Mouse (Mus musculus) kidney, postnatal 10 days (tissue): ENCODE measurements at regions not wholly inside any gene's neighbourhood (a gene's known extent, or its start where the extent isn't known, plus 50 kb on each side); places are given as distances from the start of the nearest gene placed in this dataset.

ENCODE experiments used
- DNase-seq: peaks from one replicate; pipeline ENCODE4 v3.0.0; 2021; ENCODE audit warnings: mixed read lengths

GRCm38 (mm10) chr8:89310696-89311214 is 266.8 kb upstream of the Sall1 start:
- DNase-seq, result no peak

GRCm38 (mm10) chr8:89309591-89309990 is 265.6 kb upstream of the Sall1 start:
- DNase-seq, result no peak

- DNase-seq, result no peak
Observed at GRCm38 (mm10) chr8:89308950-89309349, 265.0 kb upstream of the Sall1 start.

GRCm38 (mm10) chr8:89308532-89308931 is 264.6 kb upstream of the Sall1 start:
- no peak for DNase-seq

GRCm38 (mm10) chr8:89307601-89308000 is 263.6 kb upstream of the Sall1 start:
- DNase-seq, result no peak

GRCm38 (mm10) chr8:89307085-89307484 is 263.1 kb upstream of the Sall1 start:
- no peak for DNase-seq

- no peak for DNase-seq
Observed at GRCm38 (mm10) chr8:89304116-89304515, 260.2 kb upstream of the Sall1 start.

- DNase-seq, result no peak
Observed at GRCm38 (mm10) chr8:89303326-89303725, 259.4 kb upstream of the Sall1 start.

- DNase-seq, result no peak
Observed at GRCm38 (mm10) chr8:89299637-89300036, 255.7 kb upstream of the Sall1 start.

GRCm38 (mm10) chr8:89295686-89296085 is 251.7 kb upstream of the Sall1 start:
- DNase-seq, result no peak

- no peak for DNase-seq
Observed at GRCm38 (mm10) chr8:89289017-89289416, 245.1 kb upstream of the Sall1 start.

- DNase-seq, result peak; percentile 50
Observed at GRCm38 (mm10) chr8:89284871-89285564, 241.1 kb upstream of the Sall1 start.

GRCm38 (mm10) chr8:89283105-89284096 is 239.4 kb upstream of the Sall1 start:
- no peak for DNase-seq

GRCm38 (mm10) chr8:89279844-89280243 is 235.9 kb upstream of the Sall1 start:
- no peak for DNase-seq

GRCm38 (mm10) chr8:89279142-89279541 is 235.2 kb upstream of the Sall1 start:
- no peak for DNase-seq

- no peak for DNase-seq
Observed at GRCm38 (mm10) chr8:89273276-89273675, 229.3 kb upstream of the Sall1 start.

GRCm38 (mm10) chr8:89272381-89272815 is 228.4 kb upstream of the Sall1 start:
- peak; percentile 45 for DNase-seq

- DNase-seq, result no peak
Observed at GRCm38 (mm10) chr8:89271381-89272355, 227.7 kb upstream of the Sall1 start.

- DNase-seq, result no peak
Observed at GRCm38 (mm10) chr8:89270001-89270400, 226.0 kb upstream of the Sall1 start.

GRCm38 (mm10) chr8:89261163-89261812 is 217.3 kb upstream of the Sall1 start:
- no peak for DNase-seq

- no peak for DNase-seq
Observed at GRCm38 (mm10) chr8:89259881-89260280, 215.9 kb upstream of the Sall1 start.

GRCm38 (mm10) chr8:89246342-89246741 is 202.4 kb upstream of the Sall1 start:
- no peak for DNase-seq
